Mouse (Mus musculus): Measurements from ENCODE around the gene Ninj1. TPM values are rescaled to one million over a fixed set of nuclear protein-coding genes. Genes with fewer than 3 reads are reported as not detected.

The Ninj1 gene
- polyA plus RNA-seq, 1 experiment from 2014 or later, result 122 TPM

DNA sequence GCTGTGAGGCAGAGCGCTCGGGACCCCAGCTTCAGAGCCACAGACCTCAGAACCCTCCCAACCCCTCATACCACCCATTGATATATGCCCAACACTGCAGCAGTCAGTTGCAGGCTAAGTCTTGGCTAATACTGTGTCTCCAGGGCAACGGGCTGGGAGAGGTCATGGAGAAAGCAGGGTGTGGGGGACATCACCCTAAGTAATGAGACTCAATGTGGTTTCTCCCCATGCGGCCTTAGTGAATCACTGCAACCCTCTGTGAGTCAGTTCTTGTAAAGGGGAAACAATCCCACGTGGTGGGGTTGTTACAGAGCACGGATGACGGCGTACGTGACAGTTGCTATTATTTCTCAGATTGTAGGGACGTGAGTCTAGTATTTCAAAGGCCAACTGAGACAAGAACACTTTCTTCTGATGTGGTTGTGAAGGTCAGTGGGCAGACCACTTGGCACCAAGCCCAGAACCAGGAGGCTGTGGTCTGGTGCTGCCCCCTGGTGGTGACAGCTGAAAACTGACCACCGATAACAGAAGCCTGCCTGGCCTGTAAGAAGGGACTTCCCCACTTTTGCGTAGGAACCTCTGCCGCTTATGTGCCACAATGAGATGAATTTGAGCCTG lies 18.2 kb downstream of the Ninj1 start:
- Histone ChIP-seq H3K4me3 (replicated peaks; ENCODE audit: low read depth, low read length) (no peak overlapping the region), H3K9ac (ENCODE audit: low read depth, low read length) (no peak overlapping the region), H3K4me2 (ENCODE audit: low read length) (no peak overlapping the region), H3K9me3 (replicated peaks; ENCODE audit: low read length) (no peaks in the 10 kb centered on the region), H3K36me3 (ENCODE audit: insufficient read depth, low read length) (peaks cover 13% of the 10 kb centered on the region; the same call in 1 of the 2 replicates), H3K27ac (no peak overlapping the region), H3K4me1 (replicated peaks; ENCODE audit: insufficient read depth, low read length) (no peaks in the 10 kb centered on the region), H3K27me3 (ENCODE audit: insufficient read depth, low read length) (no peaks in the 10 kb centered on the region)
- DNase-seq (ENCODE audit: low spot score) (peak; percentile 82), ATAC-seq (replicated peaks; ENCODE audit: low FRiP score, low read depth) (peak; percentile 49; the same call in 1 of the 2 replicates)
- 39% methylated on average over 13 of the region's 13 CpGs for WGBS
- peak; percentile 98 for TF ChIP-seq CTCF (IDR thresholded peaks at IDR 0.05; ENCODE audit: low read depth)

DNA sequence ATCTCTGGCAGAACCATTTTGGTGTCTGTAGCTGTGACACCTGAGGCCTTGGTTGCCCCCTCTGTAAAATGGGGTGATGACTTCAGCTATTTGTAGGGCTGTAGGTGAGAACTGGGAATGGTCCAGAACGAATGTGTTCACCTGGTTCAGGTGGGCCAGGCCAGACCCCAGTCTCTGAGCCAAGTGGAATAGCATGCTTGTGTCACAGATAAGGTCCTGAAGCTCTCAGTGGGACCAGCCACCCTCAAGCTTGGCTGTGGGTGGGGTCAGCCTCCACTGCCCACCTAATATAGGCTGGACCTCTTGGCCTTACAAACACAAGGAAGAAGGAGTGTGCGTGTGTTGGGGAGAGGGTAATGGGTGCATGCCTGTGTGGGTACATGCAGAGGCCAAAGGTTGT lies 19.1 kb downstream of the Ninj1 start:
- 89% methylated on average over 2 of the region's 2 CpGs for WGBS

GRCm38 (mm10) chr13:49209306-49209705 lies 22.0 kb downstream of the Ninj1 start:
- H3K27me3 ChIP-seq (ENCODE audit: insufficient read depth, low read length), result no peaks in the 10 kb centered on the region
- TF ChIP-seq CTCF (IDR thresholded peaks at IDR 0.05; ENCODE audit: low read depth), result no peak
- H3K36me3 ChIP-seq (ENCODE audit: insufficient read depth, low read length), result peaks cover 6% of the 10 kb centered on the region; the same call in 1 of the 2 replicates
- ATAC-seq (replicated peaks; ENCODE audit: low FRiP score, low read depth) (no peak), DNase-seq (ENCODE audit: low spot score) (no peak)
- WGBS, result 72% methylated on average over 7 of the region's 7 CpGs
- no peaks in the 10 kb centered on the region for H3K9me3 ChIP-seq (replicated peaks; ENCODE audit: low read length)
- 0 out of 2 replicates have a peak, but pooled peaks cover 6% of the 10 kb centered on the region for H3K4me1 ChIP-seq (replicated peaks; ENCODE audit: insufficient read depth, low read length)
- no peak overlapping the region for H3K9ac ChIP-seq (ENCODE audit: low read depth, low read length)
- H3K4me2 ChIP-seq (ENCODE audit: low read length), result no peak overlapping the region
- no peak overlapping the region for H3K4me3 ChIP-seq (replicated peaks; ENCODE audit: low read depth, low read length)
- H3K27ac ChIP-seq, result no peak overlapping the region

More for the DNA sequence above, 19.1 kb downstream of the Ninj1 start:
- ATAC-seq (replicated peaks; ENCODE audit: low FRiP score, low read depth) (no peak), DNase-seq (ENCODE audit: low spot score) (no peak)
- no peak overlapping the region for H3K4me2 ChIP-seq (ENCODE audit: low read length)
- no peak for TF ChIP-seq CTCF (IDR thresholded peaks at IDR 0.05; ENCODE audit: low read depth)
- no peak overlapping the region for H3K4me3 ChIP-seq (replicated peaks; ENCODE audit: low read depth, low read length)
- H3K27ac ChIP-seq, result no peak overlapping the region
- H3K9ac ChIP-seq (ENCODE audit: low read depth, low read length), result no peak overlapping the region
- H3K36me3 ChIP-seq (ENCODE audit: insufficient read depth, low read length), result peaks cover 13% of the 10 kb centered on the region; the same call in 1 of the 2 replicates
- no peaks in the 10 kb centered on the region for H3K4me1 ChIP-seq (replicated peaks; ENCODE audit: insufficient read depth, low read length)
- H3K27me3 ChIP-seq (ENCODE audit: insufficient read depth, low read length), result no peaks in the 10 kb centered on the region
- H3K9me3 ChIP-seq (replicated peaks; ENCODE audit: low read length), result no peaks in the 10 kb centered on the region

DNA sequence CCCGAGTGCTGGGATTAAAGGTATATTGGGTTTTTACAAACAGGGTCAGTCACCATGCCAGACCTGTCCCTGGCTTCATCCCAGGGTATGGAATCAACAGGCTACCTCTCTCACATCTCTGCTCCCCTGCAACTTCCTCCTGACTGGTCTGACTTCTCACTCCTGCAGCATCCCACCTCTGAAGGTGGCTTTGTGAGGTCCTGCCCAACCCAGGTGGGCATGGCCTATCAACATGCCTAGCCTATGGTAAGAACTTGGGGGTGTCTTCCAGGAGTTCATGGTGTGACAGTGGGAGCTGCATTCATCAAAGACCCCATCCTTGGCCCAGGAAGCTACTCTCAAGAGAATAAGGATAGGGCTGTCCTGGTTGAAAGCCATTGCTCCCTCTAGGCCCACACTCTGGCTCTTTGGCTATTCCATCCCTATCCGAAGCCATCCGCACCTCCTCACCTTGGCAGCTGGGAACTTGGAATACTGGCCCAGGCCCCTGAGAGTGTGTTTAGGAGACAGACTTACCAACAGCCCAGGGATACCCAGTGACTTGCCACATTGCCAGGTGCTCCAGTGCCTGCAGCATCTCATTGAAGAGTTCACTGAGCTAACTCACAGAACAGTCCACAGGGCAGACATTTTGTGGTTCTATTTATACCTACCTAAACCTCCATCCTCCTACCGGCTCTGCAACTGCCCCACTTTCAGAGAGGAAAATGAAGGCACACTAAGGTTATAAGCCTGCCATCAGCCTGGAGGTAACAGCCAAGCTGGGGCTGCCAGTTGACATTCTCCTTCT lies 25.6 kb downstream of the Ninj1 start:
- ATAC-seq (replicated peaks; ENCODE audit: low FRiP score, low read depth), result no peak
- WGBS, result 85% methylated on average over 4 of the region's 4 CpGs

DNA sequence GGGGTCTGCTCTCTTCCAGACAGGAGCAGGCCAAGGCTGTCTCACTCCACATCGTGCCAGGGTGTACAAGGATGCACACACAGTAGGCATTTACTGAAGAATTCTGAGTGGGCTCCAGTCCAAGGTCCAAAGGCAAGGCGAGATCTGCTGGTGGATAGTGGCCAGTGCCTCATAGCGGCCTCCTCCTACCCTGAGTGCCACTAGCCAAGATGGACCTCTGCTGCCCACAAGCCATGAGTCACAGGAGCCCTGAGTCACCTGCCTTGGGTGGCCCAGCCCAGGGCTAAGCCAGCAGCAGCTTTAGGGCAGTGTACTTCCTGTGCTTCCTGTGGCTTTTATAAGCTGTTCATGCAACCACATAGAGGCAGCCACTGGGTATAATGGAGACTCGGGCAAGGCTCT lies 26.2 kb downstream of the Ninj1 start:
- ATAC-seq (replicated peaks; ENCODE audit: low FRiP score, low read depth) (no peak; the same call in 1 of the 2 replicates), DNase-seq (ENCODE audit: low spot score) (no peak)
- Histone ChIP-seq H3K4me2 (ENCODE audit: low read length) (no peak overlapping the region), H3K9me3 (replicated peaks; ENCODE audit: low read length) (no peaks in the 10 kb centered on the region), H3K9ac (ENCODE audit: low read depth, low read length) (no peak overlapping the region), H3K4me3 (replicated peaks; ENCODE audit: low read depth, low read length) (no peak overlapping the region), H3K27me3 (ENCODE audit: insufficient read depth, low read length) (no peaks in the 10 kb centered on the region), H3K36me3 (ENCODE audit: insufficient read depth, low read length) (no peaks in the 10 kb centered on the region), H3K27ac (no peak overlapping the region), H3K4me1 (replicated peaks; ENCODE audit: insufficient read depth, low read length) (peaks cover 17% of the 10 kb centered on the region; the same call in 1 of the 2 replicates)
- 53% methylated on average over 4 of the region's 4 CpGs for WGBS
- no peak for TF ChIP-seq CTCF (IDR thresholded peaks at IDR 0.05; ENCODE audit: low read depth)

More for the DNA sequence above, 25.6 kb downstream of the Ninj1 start:
- Histone ChIP-seq H3K4me2 (ENCODE audit: low read length) (no peak overlapping the region), H3K4me1 (replicated peaks; ENCODE audit: insufficient read depth, low read length) (peaks cover 17% of the 10 kb centered on the region; the same call in 1 of the 2 replicates), H3K9me3 (replicated peaks; ENCODE audit: low read length) (no peaks in the 10 kb centered on the region), H3K27ac (no peak overlapping the region), H3K27me3 (ENCODE audit: insufficient read depth, low read length) (no peaks in the 10 kb centered on the region), H3K4me3 (replicated peaks; ENCODE audit: low read depth, low read length) (no peak overlapping the region), H3K36me3 (ENCODE audit: insufficient read depth, low read length) (no peaks in the 10 kb centered on the region), H3K9ac (ENCODE audit: low read depth, low read length) (no peak overlapping the region)
- TF ChIP-seq CTCF (IDR thresholded peaks at IDR 0.05; ENCODE audit: low read depth), result no peak
- DNase-seq (ENCODE audit: low spot score), result no peak

DNA sequence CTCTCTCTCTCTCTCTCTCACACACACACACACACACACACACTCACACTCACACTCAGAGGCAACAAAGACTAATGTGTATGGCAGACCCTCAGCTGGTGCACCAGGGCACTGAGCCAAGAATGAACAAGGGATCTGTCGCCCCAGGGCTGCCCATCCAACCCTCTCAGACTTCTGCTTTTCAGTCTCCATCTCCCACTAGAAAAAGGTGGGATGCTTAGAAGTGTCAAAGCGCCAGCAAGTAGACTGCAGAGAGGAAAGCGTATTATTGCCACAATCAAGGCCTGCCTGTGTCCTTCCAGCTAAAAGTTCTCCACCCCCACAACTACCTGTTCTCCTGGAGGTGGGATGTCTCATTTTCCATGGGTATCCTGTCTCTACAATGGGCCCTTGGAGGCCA lies 27.2 kb downstream of the Ninj1 start:
- TF ChIP-seq CTCF (IDR thresholded peaks at IDR 0.05; ENCODE audit: low read depth), result no peak
- WGBS, result 83% methylated on average over 3 of the region's 3 CpGs
- Histone ChIP-seq H3K9me3 (replicated peaks; ENCODE audit: low read length) (no peaks in the 10 kb centered on the region), H3K27ac (no peak overlapping the region), H3K4me1 (replicated peaks; ENCODE audit: insufficient read depth, low read length) (peaks cover 17% of the 10 kb centered on the region; the same call in 1 of the 2 replicates), H3K36me3 (ENCODE audit: insufficient read depth, low read length) (no peaks in the 10 kb centered on the region), H3K4me2 (ENCODE audit: low read length) (peak overlapping the region; percentile 94), H3K4me3 (replicated peaks; ENCODE audit: low read depth, low read length) (no peak overlapping the region), H3K9ac (ENCODE audit: low read depth, low read length) (0 out of 2 replicates have a peak overlapping the region, but pooled peaks have one; percentile 91), H3K27me3 (ENCODE audit: insufficient read depth, low read length) (no peaks in the 10 kb centered on the region)
- DNase-seq (ENCODE audit: low spot score) (no peak), ATAC-seq (replicated peaks; ENCODE audit: low FRiP score, low read depth) (no peak)
